Mouse (Mus musculus): ENCODE results near the gene Dcp1a. TPM values are rescaled to one million over a fixed set of nuclear protein-coding genes. Genes with fewer than 3 reads are reported as not detected.

Dcp1a gene
- 16.2 and 18.3 TPM in 2 replicates for polyA plus RNA-seq (2015; fragmentation: Nextera tagmentation; extraction: Ambion mirVana)

- Histone ChIP-seq H3K27ac (replicated peaks) (peak within 1 kb of the TSS; percentile 82), H3K27me3 (no peaks in the 10 kb centered on the region), H3K4me3 (peak within 1 kb of the TSS; percentile 55), H3K9me3 (no peaks in the 10 kb centered on the region), H3K4me2 (peak within 1 kb of the TSS; percentile 66), H3K9ac (peak within 1 kb of the TSS; percentile 70), H3K36me3 (peaks cover 16% of the 10 kb centered on the region), H3K4me1 (replicated peaks) (peaks cover 23% of the 10 kb centered on the region)
- ATAC-seq (ENCODE audit: low FRiP score, low read depth) = peak; percentile 100
- WGBS = under 1% methylated on average over 39 of the region's 39 CpGs
Measured at GRCm38 (mm10) chr14:30479361-30479948, at the start of gene Dcp1a. TSS of gene Dcp1a (plus strand) at chr14:30479535.

- Histone ChIP-seq H3K9ac (no peak overlapping the region), H3K27me3 (no peaks in the 10 kb centered on the region), H3K9me3 (no peaks in the 10 kb centered on the region), H3K36me3 (no peaks in the 10 kb centered on the region), H3K4me2 (no peak overlapping the region), H3K4me3 (no peak overlapping the region), H3K4me1 (replicated peaks) (no peaks in the 10 kb centered on the region), H3K27ac (replicated peaks) (no peak overlapping the region)
- WGBS = 59% methylated on average over 9 of the region's 9 CpGs
- no peak for ATAC-seq (ENCODE audit: low FRiP score, low read depth)
Measured at GRCm38 (mm10) chr14:30429606-30430005, 49.7 kb upstream of the Dcp1a start.

- Histone ChIP-seq H3K4me2 (no peak overlapping the region), H3K36me3 (no peaks in the 10 kb centered on the region), H3K9me3 (no peaks in the 10 kb centered on the region), H3K4me1 (replicated peaks) (no peaks in the 10 kb centered on the region), H3K27me3 (no peaks in the 10 kb centered on the region), H3K27ac (replicated peaks) (no peak overlapping the region), H3K9ac (no peak overlapping the region), H3K4me3 (no peak overlapping the region)
- no peak for ATAC-seq (ENCODE audit: low FRiP score, low read depth)
- WGBS = 85% methylated on average over 9 of the region's 9 CpGs
Measured at GRCm38 (mm10) chr14:30430026-30430425, 49.3 kb upstream of the Dcp1a start.

GRCm38 (mm10) chr14:30430446-30430845, 48.9 kb upstream of the Dcp1a start:
- no peaks in the 10 kb centered on the region for H3K27me3 ChIP-seq
- ATAC-seq (ENCODE audit: low FRiP score, low read depth) = no peak
- H3K9ac ChIP-seq = no peak overlapping the region
- no peak overlapping the region for H3K4me3 ChIP-seq
- no peaks in the 10 kb centered on the region for H3K9me3 ChIP-seq
- 49% methylated on average over 5 of the region's 5 CpGs for whole genome bisulfite sequencing
- no peak overlapping the region for H3K27ac ChIP-seq (replicated peaks)
- no peaks in the 10 kb centered on the region for H3K4me1 ChIP-seq (replicated peaks)
- H3K4me2 ChIP-seq = no peak overlapping the region
- H3K36me3 ChIP-seq = no peaks in the 10 kb centered on the region

- H3K27ac ChIP-seq (replicated peaks) = no peak overlapping the region
- no peak for ATAC-seq (ENCODE audit: low FRiP score, low read depth)
- H3K4me2 ChIP-seq = no peak overlapping the region
- H3K36me3 ChIP-seq = no peaks in the 10 kb centered on the region
- no peaks in the 10 kb centered on the region for H3K27me3 ChIP-seq
- no peak overlapping the region for H3K9ac ChIP-seq
- 87% methylated on average over 5 of the region's 5 CpGs for WGBS
- no peaks in the 10 kb centered on the region for H3K4me1 ChIP-seq (replicated peaks)
- H3K9me3 ChIP-seq = no peaks in the 10 kb centered on the region
- no peak overlapping the region for H3K4me3 ChIP-seq
Measured at GRCm38 (mm10) chr14:30435316-30435715, 44.0 kb upstream of the Dcp1a start.

GRCm38 (mm10) chr14:30439915-30440314, 39.4 kb upstream of the Dcp1a start:
- no peak overlapping the region for H3K4me3 ChIP-seq
- H3K9ac ChIP-seq = no peak overlapping the region
- H3K9me3 ChIP-seq = no peaks in the 10 kb centered on the region
- H3K4me1 ChIP-seq (replicated peaks) = no peaks in the 10 kb centered on the region
- H3K36me3 ChIP-seq = no peaks in the 10 kb centered on the region
- ATAC-seq (ENCODE audit: low FRiP score, low read depth) = no peak
- 88% methylated on average over 3 of the region's 3 CpGs for WGBS
- no peaks in the 10 kb centered on the region for H3K27me3 ChIP-seq
- no peak overlapping the region for H3K27ac ChIP-seq (replicated peaks)
- no peak overlapping the region for H3K4me2 ChIP-seq

GRCm38 (mm10) chr14:30455801-30456595, 23.3 kb upstream of the Dcp1a start:
- Histone ChIP-seq H3K4me3 (no peak overlapping the region), H3K27me3 (no peaks in the 10 kb centered on the region), H3K27ac (replicated peaks) (no peak overlapping the region), H3K9ac (no peak overlapping the region), H3K36me3 (no peaks in the 10 kb centered on the region), H3K9me3 (no peaks in the 10 kb centered on the region), H3K4me2 (peak overlapping the region; percentile 35), H3K4me1 (replicated peaks) (peaks cover 7% of the 10 kb centered on the region; the same call in 1 of the 2 replicates)
- ATAC-seq (ENCODE audit: low FRiP score, low read depth) = no peak
- WGBS = 24% methylated on average over 13 of the region's 13 CpGs

GRCm38 (mm10) chr14:30457436-30457835, 21.9 kb upstream of the Dcp1a start:
- Histone ChIP-seq H3K27me3 (0 out of 2 replicates have a peak, but pooled peaks cover 4% of the 10 kb centered on the region), H3K36me3 (no peaks in the 10 kb centered on the region), H3K27ac (replicated peaks) (no peak overlapping the region), H3K9ac (no peak overlapping the region), H3K4me2 (no peak overlapping the region), H3K4me1 (replicated peaks) (peaks cover 7% of the 10 kb centered on the region; the same call in 1 of the 2 replicates), H3K4me3 (no peak overlapping the region), H3K9me3 (no peaks in the 10 kb centered on the region)
- WGBS = 58% methylated on average over 7 of the region's 7 CpGs
- no peak for ATAC-seq (ENCODE audit: low FRiP score, low read depth)

GRCm38 (mm10) chr14:30457897-30458296, 21.4 kb upstream of the Dcp1a start:
- no peak for ATAC-seq (ENCODE audit: low FRiP score, low read depth)
- 53% methylated on average over 2 of the region's 2 CpGs for WGBS
- no peak overlapping the region for H3K4me3 ChIP-seq

GRCm38 (mm10) chr14:30458820-30459219, 20.5 kb upstream of the Dcp1a start:
- no peak for ATAC-seq (ENCODE audit: low FRiP score, low read depth)

More at GRCm38 (mm10) chr14:30457897-30458296, 21.4 kb upstream of the Dcp1a start:
- no peak overlapping the region for H3K9ac ChIP-seq
- H3K36me3 ChIP-seq = no peaks in the 10 kb centered on the region
- no peak overlapping the region for H3K27ac ChIP-seq (replicated peaks)
- H3K27me3 ChIP-seq = 0 out of 2 replicates have a peak, but pooled peaks cover 4% of the 10 kb centered on the region
- H3K9me3 ChIP-seq = no peaks in the 10 kb centered on the region
- H3K4me2 ChIP-seq = no peak overlapping the region
- peaks cover 7% of the 10 kb centered on the region; the same call in 1 of the 2 replicates for H3K4me1 ChIP-seq (replicated peaks)

GRCm38 (mm10) chr14:30459891-30460523, 19.3 kb upstream of the Dcp1a start:
- Histone ChIP-seq H3K36me3 (no peaks in the 10 kb centered on the region), H3K9me3 (no peaks in the 10 kb centered on the region), H3K4me3 (no peak overlapping the region), H3K4me2 (peak overlapping the region; percentile 35), H3K27ac (replicated peaks) (no peak overlapping the region), H3K27me3 (0 out of 2 replicates have a peak, but pooled peaks cover 4% of the 10 kb centered on the region), H3K9ac (0 out of 2 replicates have a peak overlapping the region, but pooled peaks have one; percentile 4), H3K4me1 (replicated peaks) (peaks cover 7% of the 10 kb centered on the region; the same call in 1 of the 2 replicates)
- 6% methylated on average over 14 of the region's 14 CpGs for whole genome bisulfite sequencing
- peak; percentile 71; the same call in 1 of the 2 replicates for ATAC-seq (ENCODE audit: low FRiP score, low read depth)

More at GRCm38 (mm10) chr14:30458820-30459219, 20.5 kb upstream of the Dcp1a start:
- 82% methylated on average over 3 of the region's 3 CpGs for WGBS
- Histone ChIP-seq H3K4me3 (no peak overlapping the region), H3K36me3 (no peaks in the 10 kb centered on the region), H3K4me1 (replicated peaks) (peaks cover 7% of the 10 kb centered on the region; the same call in 1 of the 2 replicates), H3K27ac (replicated peaks) (no peak overlapping the region), H3K27me3 (0 out of 2 replicates have a peak, but pooled peaks cover 4% of the 10 kb centered on the region), H3K4me2 (no peak overlapping the region), H3K9me3 (no peaks in the 10 kb centered on the region), H3K9ac (no peak overlapping the region)

- 88% methylated on average over 4 of the region's 4 CpGs for WGBS
Measured at GRCm38 (mm10) chr14:30463312-30463711, 16.0 kb upstream of the Dcp1a start.

More at GRCm38 (mm10) chr14:30463312-30463711, 16.0 kb upstream of the Dcp1a start:
- Histone ChIP-seq H3K9ac (no peak overlapping the region), H3K27ac (replicated peaks) (no peak overlapping the region), H3K9me3 (no peaks in the 10 kb centered on the region), H3K4me3 (no peak overlapping the region), H3K27me3 (0 out of 2 replicates have a peak, but pooled peaks cover 4% of the 10 kb centered on the region), H3K4me2 (no peak overlapping the region), H3K4me1 (replicated peaks) (peaks cover 2% of the 10 kb centered on the region; the same call in 1 of the 2 replicates), H3K36me3 (no peaks in the 10 kb centered on the region)
- no peak for ATAC-seq (ENCODE audit: low FRiP score, low read depth)
